Mouse (Mus musculus) adrenal gland, postnatal 4 days (tissue): ENCODE data around the gene Gm20388. TPM values are rescaled to one million over a fixed set of nuclear protein-coding genes. Genes with fewer than 3 reads are reported as not detected.
A peak's percentile ranks its signal among the peaks of the same experiment; 100 is the strongest.
"Not testable (repeated sequence)": the region's sequence is repeated elsewhere in the genome, so short reads cannot be mapped to it uniquely, and the experiment has no call there.

Experiments
- DNase-seq, 2 experiments: peaks; one replicate each; pipeline ENCODE4 v3.0.0; 2021 to 2022; ENCODE audit warnings: low spot score in 2 of 2, mixed read lengths in 2 of 2
- total RNA-seq, 2 experiments: library from RNA; stranded (reverse); gene quantifications; 2 replicates each; pipeline ENCODE4 v1.2.3; 2021

The Gm20388 gene
- total RNA-seq, 2 experiments from 2014 or later = 8.8 TPM; not detected in 1

GRCm38 (mm10) chr8:123628253-123628967 lies 3717.8 kb downstream of the Gm20388 start:
- DNase-seq = no peak

- peak; percentile 34 to 48 for DNase-seq
Observed at GRCm38 (mm10) chr8:123628968-123629755, 3718.5 kb downstream of the Gm20388 start.

- no peak for DNase-seq
Observed at GRCm38 (mm10) chr8:123630058-123630457, 3719.4 kb downstream of the Gm20388 start.

DNA sequence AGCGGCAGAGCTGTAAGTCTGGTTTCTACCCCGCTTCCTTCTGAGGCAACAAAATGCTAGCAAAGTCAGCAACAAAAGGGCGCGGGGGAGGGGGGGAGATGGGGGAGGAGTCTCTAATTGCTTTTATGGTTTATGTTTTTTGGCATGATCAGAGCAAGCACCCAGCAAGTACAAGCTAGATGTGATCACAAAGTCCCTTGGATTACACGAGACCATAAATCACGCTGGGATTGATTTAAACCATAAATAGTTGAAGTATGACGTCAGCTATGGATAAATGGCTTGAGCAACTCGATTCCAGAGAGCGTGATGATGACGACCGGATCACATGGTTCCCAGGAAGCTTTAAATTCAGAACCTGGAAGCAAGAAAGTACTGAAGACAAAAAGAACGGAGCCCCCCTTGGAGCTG lies 3720.2 kb downstream of the Gm20388 start:
- DNase-seq = no peak

- not testable (repeated sequence) for DNase-seq
Observed at GRCm38 (mm10) chr8:123631746-123632145, 3721.1 kb downstream of the Gm20388 start.

DNA sequence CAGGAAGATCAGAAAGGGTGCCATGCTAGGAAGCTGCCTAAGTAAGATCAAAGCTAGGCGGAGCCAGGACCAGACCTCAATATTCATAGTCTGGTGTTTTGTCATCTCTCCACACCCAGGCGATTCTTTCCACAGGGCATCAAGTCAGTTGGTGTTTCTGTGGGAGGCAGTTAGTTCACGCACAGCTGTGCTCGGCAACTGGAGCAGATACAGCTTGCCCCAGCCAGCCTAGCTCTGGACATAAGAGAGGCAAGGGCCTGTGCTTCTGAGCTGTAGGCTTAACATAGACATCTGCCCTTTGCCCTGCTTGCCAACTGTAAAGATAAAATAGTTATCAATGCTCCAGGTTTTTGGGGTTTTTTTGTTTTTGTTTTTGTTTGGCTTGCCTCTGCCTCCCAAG lies 3721.6 kb downstream of the Gm20388 start:
- no peak for DNase-seq

DNA sequence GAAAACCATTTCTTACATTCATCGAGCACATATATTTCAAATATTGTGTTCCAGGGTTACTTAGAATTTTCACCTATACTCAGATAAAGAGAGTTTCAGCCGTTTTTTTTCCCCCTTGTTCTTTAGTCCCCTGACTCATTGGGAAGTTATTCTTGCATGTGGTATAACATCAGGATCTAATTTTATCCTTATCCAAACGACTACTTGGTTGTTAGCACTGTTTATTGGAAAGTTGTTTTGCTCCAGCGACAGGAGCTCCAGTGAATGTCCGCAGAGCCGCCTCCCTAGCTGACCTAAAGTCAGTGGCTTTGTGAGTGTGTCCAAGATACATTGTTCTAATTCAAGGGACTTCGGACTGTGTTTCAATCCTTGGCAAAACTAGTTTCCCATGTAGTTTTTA lies 3723.2 kb downstream of the Gm20388 start:
- DNase-seq = no peak

DNA sequence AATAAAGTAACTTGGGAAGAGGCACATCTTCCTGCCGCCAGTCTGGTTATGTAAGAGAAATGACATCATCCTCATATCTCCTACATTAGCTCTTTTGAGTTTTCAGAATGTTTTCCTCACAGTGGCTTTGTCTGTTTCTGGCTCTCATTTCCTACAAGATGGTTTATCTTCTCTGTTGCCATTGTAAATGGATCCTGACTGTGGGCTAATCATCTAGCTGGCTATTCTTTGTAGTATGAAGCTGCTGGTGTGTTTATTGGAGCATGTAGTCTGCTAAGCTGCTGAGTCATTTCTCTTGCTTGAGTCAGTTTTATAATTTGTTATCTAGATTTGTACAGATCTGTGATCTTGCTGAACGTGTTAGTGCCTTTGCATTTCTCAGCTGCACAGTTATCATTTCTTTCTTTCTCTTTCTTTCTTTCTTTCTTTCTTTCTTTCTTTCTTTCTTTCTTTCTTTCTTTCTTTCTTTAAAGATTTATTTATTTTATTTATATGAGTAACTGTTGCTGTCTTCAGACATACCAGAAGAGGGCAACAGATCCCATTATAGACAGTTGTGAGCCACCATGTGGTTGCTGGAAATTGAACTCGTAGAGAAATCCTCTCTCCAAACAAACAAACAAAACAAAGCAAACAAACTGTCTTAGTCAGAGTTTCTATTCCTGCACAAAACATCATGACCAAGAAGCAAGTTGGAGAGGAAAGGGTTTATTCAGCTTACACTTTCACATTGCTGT lies 3723.9 kb downstream of the Gm20388 start:
- no peak for DNase-seq

GRCm38 (mm10) chr8:123635671-123636070 lies 3725.0 kb downstream of the Gm20388 start:
- DNase-seq = no peak

- no peak for DNase-seq
Observed at GRCm38 (mm10) chr8:123643330-123644051, 3732.8 kb downstream of the Gm20388 start.

DNA sequence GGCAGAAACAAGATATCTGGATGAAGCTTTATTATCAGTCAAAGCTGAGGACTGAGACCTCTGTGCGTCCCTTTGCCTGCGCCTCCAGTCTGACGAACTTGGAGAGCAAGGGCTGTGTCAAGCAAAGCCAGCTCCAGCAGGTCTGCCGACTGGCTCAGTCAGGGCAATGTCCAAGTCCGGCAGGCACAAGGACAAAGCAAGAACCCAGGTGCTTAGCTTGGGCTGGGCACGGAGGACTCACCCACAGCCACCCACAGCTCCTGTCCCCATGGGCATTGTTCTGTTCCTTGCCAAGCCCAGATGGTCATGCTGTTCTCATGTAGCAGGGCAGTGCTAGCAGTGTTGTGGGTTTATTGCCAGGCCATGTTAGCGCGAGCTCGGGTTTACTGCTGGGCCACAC lies 3734.6 kb downstream of the Gm20388 start:
- DNase-seq = no peak

DNA sequence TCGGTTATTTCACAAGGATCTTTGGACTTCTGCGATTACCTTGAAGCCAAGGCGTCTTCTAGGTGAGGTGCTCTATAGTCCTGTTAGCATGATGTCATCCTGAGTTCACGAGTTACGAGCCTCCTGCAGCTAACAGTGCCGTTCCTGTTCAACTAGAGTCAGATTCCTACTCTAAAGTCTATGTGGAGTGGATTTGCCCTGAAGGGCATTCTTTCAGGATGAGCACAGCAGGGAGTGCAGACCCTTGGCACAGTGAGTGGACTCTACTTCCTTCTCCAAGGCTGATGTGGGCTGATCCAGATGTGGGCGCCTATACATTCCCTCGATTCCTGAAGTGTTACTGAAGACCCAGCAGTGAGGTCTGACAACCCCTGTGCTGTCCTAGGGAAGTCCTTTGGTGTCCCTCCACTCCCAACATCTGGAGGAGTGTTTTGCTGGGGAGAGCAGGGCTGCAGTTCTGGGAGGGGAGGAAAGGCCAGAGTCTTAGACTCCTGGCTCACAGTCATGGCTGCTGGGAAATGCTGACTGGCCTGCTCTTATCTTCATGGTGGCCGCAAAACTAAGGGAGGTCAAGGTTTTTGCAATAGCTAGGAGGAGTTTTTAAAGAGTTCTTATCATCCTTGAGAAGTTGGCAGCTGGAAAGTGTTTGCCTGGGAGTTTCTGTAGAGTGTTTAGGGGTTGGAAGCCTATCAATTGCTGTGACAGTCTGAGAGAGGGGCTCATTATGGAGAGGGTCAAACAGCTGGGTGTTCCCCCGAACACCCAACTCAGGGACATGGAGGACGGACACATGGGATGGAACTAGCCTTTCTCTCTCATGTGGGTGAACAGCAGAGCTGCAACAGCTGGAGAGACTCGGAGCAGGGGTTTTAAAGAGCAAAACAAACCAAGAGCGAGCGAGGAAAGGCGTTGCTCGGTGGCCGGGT lies 3737.9 kb downstream of the Gm20388 start:
- no peak for DNase-seq

- DNase-seq = no peak
Observed at GRCm38 (mm10) chr8:123649483-123649882, 3738.8 kb downstream of the Gm20388 start.

DNA sequence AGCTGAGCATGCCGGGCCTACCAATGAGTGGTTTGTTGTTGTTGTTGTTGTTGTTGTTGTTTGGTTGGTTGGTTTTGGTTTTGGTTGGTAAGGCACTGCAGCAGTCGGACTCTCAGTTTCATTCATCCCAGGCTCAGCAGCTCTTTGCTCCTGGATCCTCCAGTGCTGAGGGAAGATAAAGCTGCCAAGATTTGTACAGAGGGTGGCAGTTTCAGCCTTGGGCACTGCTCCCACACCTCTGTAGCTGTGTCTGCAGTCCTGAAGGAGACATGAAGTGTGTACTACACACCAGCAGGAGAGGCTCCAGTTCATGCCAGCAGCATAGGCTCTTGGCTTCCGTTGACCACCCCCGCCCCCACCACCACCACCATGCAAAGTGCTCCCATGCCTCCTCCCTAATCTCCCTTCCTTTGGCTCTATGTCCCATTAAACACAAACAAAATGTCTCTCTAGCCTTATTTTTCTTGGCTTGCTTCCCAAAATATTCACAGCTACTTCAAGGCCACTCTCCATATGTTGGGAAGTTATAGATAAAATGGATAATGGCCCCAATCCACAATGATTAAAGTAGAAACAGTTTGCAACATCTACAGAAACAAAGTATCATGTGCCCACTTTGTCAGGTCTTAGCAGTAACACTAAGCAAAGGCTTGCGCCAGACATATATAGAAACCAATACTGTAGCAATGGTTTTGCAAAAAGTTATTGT lies 3740.9 kb downstream of the Gm20388 start:
- DNase-seq = no peak

DNA sequence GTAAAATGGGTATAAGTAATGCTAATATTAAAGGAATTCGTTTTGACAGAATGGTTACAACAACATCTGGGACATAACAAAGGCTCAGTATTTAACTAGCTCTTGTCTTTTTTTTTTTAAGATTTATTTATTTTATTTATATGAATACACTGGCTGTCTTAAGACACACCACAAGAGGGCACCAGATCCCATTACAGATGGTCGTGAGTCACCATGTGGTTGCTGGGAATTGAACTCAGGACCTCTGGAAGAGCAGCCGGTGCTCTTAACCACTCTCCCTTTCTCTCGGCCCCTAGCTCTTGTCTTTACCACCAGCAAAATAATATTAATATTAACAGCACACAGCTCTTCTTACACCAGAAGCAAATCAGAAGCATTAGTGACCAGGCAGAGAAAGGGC lies 3742.0 kb downstream of the Gm20388 start:
- no peak for DNase-seq

- peak; percentile 82 to 89 for DNase-seq
Observed at GRCm38 (mm10) chr8:123653308-123653993, 3742.8 kb downstream of the Gm20388 start, which contains the start of gene Rhou. Rhou (plus strand) TSS chr8:123653929.

DNA sequence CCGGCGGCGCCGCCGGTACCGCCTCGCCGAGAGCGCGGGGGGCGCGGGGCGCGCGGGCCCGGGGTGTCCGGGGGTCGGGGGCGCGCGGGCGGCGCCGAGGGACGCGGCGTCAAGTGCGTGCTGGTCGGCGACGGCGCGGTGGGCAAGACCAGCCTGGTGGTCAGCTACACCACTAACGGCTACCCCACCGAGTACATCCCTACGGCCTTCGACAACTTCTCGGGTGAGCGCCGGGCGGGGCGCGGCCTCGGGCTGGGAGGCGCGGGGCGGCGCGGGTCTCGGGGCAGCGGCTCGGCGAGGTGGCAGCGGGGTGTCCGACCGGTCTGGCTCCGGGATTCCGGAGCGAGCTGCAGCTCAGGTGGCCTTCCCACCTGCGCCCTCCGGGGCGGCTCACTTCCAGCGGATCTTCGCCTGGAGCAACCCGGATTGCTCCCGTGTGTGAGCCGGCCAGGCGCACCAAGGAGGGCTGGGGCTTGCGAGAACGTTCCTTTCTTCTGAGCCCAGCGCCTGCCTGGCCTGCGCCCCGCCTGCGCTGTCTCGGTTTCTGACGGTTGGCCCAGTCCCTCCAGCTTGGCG lies 3743.4 kb downstream of the Gm20388 start:
- peak; percentile 32 to 35 for DNase-seq

- no peak for DNase-seq
Observed at GRCm38 (mm10) chr8:123654763-123655162, 3744.1 kb downstream of the Gm20388 start.
